Mouse (Mus musculus) liver, embryonic 14.5 days (tissue): ENCODE results near the gene Rmdn2.

Experiments
- CTCF ChIP-seq: IDR thresholded peaks from 2 replicates; pipeline ENCODE4 v1.5.1; 2016; ENCODE audit warnings: antibody characterized with exemption, low read depth, control low read depth
- EP300 ChIP-seq: IDR thresholded peaks from 2 replicates; pipeline ENCODE4 v1.6.1; 2016; ENCODE audit warnings: antibody characterized with exemption, low read depth

DNA sequence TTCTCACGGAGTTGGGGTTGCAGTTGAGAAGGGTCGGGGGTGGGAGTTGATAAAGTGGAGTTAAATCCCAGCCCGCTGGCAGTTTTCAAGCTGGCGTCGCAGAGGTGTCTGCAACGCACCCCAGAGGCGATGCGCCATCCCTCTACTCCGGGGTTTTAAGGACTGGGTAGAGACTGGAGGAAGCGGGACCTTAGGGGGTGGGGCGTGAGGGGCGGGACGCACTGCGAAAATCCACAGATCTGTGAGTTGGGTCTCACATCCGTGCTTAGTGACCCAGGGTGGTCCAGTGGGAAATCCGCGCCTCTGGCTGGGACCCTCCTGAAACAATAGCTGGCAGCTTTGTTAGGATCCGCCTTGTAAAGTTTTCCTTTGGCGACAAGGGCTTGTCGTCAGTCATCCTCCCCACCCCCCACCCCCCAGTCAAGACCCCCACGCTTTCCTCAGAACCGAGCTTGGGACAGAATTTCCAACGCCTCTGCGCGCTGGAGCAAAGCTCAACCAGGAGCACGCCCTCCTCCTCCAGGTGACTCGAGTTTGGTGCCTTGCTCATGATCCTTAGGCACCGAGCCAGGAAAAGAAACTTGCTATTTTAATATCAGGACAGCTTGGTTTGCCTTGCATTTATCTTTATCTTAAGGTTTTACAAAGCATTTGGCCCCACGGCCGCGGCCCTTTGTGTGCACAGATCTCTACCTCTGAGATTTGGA is 103.4 kb downstream of the Rmdn2 start, which contains the start of gene Cyp1b1:
- TF ChIP-seq CTCF (no peak), EP300 (no peak)
